Mouse (Mus musculus) hindbrain, embryonic 10.5 days (tissue): Measurements from ENCODE around the gene Tpst2. TPM values are rescaled to one million over a fixed set of nuclear protein-coding genes. Genes with fewer than 3 reads are reported as not detected.

Experiments
- DNase-seq: peaks from one replicate; pipeline ENCODE4 v3.0.0-alpha.2; 2017; ENCODE audit warnings: low spot score
- H3K27ac ChIP-seq: fragments of 300-500 bp; sonication (generic); 2 replicates; pipeline ENCODE4 v1.5.1; 2016; ENCODE audit warnings: mild to moderate bottlenecking, moderate library complexity
- H3K27me3 ChIP-seq: fragments of 300-500 bp; sonication (generic); 2 replicates; pipeline ENCODE4 v1.6.1; 2016; ENCODE audit warnings: mild to moderate bottlenecking; ENCODE audit not compliant: poor library complexity, insufficient read depth, severe bottlenecking
- H3K36me3 ChIP-seq: fragments of 300-500 bp; sonication (generic); 2 replicates; pipeline ENCODE4 v1.6.1; 2016; ENCODE audit warnings: mild to moderate bottlenecking, moderate library complexity
- H3K4me1 ChIP-seq: fragments of 300-500 bp; sonication (generic); replicated peaks from 2 replicates; pipeline ENCODE4 v1.6.1; 2016; ENCODE audit warnings: mild to moderate bottlenecking
- H3K4me3 ChIP-seq: fragments of 300-500 bp; sonication (generic); 2 replicates; pipeline ENCODE4 v1.5.1; 2016; ENCODE audit warnings: mild to moderate bottlenecking, moderate library complexity
- H3K9me3 ChIP-seq: fragments of 300-500 bp; sonication (generic); 2 replicates; pipeline ENCODE4 v1.6.1; 2016; ENCODE audit warnings: mild to moderate bottlenecking, moderate library complexity
- WGBS: fragments of 180-500 bp; shearing (Covaris S2); methylation state at CpG from one replicate; pipeline ENCODE4 v1.1.7; 2016; 5-methylcytosine and 5-hydroxymethylcytosine counted together
- polyA plus RNA-seq: library from polyadenylated mRNA; unstranded; fragments of >200 nt; fragmentation: Nextera tagmentation; extraction: Ambion mirVana; gene quantifications from 2 replicates; pipeline ENCODE4 v1.2.1, GENCODE M21; 2016

Gene Tpst2
- polyA plus RNA-seq: 37.2 and 40.9 TPM in 2 replicates

DNA sequence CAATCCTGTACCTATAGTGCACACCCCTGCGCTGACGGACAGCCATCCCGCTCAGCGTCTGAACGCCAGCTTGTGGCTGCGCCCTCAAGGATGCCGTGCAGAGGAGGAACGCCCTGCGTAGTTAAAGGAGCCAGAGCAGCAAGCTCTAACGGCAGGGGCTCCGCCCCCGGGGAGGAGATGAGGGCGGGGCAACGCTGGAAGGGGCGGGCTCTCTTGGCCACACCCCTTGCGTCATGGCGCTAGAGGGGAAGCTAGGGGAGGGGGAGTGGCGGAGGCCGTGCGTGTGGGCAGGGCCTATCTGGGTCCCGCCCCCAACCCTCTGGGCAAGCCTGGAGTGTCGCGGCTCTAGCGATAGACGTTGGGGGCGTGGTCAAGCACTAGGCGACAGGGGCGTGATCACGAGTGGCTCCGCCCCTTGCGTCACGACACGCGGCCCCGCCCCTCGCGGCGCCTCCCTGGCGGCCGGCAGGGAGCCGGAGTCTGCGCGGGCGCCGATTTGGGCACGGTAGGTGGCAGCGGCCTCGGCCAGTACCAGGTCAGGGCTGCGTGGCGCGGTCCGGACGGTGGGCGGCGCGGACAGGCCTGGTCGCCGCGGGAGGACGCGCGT, at the start of gene Tpst2:
TSS of gene Tpst2 (plus strand) at position 425 of the 607 bp plus-strand sequence.
- Histone ChIP-seq H3K27ac (peak within 1 kb of the TSS; percentile 90), H3K36me3 (no peaks in the 10 kb centered on the region), H3K9me3 (no peaks in the 10 kb centered on the region), H3K4me1 (peaks cover 82% of the 10 kb centered on the region), H3K4me3 (peak within 1 kb of the TSS; percentile 78), H3K27me3 (peaks cover 12% of the 10 kb centered on the region; the same call in 1 of the 2 replicates)
- DNase-seq: peak; percentile 100
- WGBS: under 1% methylated on average over 62 of the region's 62 CpGs

DNA sequence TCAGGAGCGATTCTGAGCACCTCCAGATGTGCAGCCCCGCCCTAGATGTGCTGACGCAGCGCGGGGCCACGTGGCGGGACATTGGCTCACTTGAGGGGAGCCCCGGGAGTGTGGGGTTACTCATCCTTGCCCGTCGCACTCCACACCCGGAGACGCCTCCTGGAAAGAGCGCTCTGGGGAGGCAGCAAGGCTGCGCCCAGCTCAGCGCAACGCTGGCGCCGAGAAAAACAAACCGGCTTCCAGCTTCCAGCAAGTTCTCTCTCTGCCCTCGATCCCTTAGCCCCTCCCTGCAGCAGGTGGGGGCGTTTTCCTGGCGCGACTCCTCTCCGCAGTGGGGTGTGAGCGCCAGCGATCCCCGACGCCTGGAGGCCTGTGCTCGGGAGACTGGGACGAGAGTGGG, 49.1 kb upstream of the Tpst2 start:
- Histone ChIP-seq H3K4me1 (peaks cover 78% of the 10 kb centered on the region), H3K27ac (peak overlapping the region; percentile 99), H3K27me3 (peaks cover 39% of the 10 kb centered on the region), H3K9me3 (no peaks in the 10 kb centered on the region), H3K36me3 (peaks cover 38% of the 10 kb centered on the region), H3K4me3 (peak overlapping the region; percentile 82)
- peak; percentile 53 for DNase-seq
- under 1% methylated on average over 30 of the region's 30 CpGs for WGBS

GRCm38 (mm10) chr5:112227898-112228239, 48.6 kb upstream of the Tpst2 start:
- Histone ChIP-seq H3K36me3 (peaks cover 33% of the 10 kb centered on the region), H3K4me3 (peak overlapping the region; percentile 82), H3K4me1 (peaks cover 73% of the 10 kb centered on the region), H3K27me3 (peaks cover 39% of the 10 kb centered on the region), H3K9me3 (no peaks in the 10 kb centered on the region), H3K27ac (peak overlapping the region; percentile 99)
- DNase-seq: no peak
- under 1% methylated on average over 13 of the region's 13 CpGs for WGBS

DNA sequence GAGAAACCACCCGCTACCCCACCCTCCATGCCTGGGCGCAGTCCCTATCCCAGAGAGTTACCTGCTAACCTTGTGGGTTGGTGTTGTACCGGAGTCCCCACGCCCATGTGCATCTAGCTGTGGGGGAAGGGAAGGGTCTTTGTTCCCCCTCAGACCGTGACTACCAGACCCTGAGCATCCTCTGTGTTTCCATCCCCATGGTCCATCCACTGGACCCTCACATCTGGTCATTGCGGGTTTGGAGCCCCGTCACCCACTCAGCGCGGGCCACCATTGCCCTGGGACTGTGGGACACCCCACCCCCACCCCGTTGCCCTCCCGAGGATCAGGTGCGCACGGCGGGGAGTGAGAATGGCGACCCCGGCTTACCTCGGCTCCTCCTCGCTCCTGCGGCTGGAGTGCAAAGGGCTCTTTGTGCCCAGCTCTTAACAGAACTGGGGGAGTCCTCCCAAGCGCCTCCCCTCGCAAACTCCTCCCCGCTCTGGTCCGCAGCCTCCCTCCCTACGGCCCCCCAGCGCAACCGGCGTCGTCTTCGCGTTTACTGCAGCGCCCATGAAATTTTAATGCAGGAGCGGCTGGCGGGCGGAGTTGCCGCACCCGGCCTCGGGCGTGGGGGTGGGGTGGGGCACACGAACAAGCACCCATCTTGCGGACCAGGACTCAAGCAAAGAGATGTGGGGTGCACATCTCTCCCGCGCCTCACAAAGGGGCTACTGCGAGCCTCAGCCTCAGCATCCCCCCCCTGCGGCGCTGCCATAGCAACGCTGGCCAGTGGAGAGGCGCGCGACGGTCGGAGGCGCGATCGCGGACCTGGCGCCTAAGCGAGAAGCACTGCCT, 48.0 kb upstream of the Tpst2 start:
- Histone ChIP-seq H3K4me1 (peaks cover 67% of the 10 kb centered on the region), H3K9me3 (no peaks in the 10 kb centered on the region), H3K4me3 (peak overlapping the region; percentile 82), H3K36me3 (peaks cover 27% of the 10 kb centered on the region), H3K27me3 (peaks cover 39% of the 10 kb centered on the region), H3K27ac (peak overlapping the region; percentile 99)
- DNase-seq: peak; percentile 87
- whole genome bisulfite sequencing: under 1% methylated on average over 57 of the region's 57 CpGs

DNA sequence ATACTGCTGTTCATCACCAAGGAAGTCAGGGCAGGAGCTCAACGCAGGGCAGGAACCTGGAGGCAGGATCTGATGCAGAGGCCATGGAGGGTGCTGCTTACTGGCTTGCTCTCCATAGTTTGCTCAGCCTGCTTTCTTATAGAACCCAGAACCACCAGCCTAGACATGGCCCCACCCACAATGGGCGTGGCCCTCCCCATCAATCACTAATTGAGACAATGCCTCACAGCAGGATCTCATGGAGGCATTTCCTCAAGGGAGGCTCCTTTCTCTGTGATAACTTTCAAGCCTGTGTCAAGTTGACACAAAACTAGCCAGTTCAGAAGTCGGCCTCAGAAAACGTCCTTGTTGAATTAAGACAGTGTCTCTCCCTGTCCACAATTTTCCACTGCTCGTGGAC, 40.7 kb upstream of the Tpst2 start:
- Histone ChIP-seq H3K36me3 (no peaks in the 10 kb centered on the region), H3K27me3 (peaks cover 7% of the 10 kb centered on the region; the same call in 1 of the 2 replicates), H3K4me3 (no peak overlapping the region), H3K27ac (peak overlapping the region; percentile 96), H3K9me3 (no peaks in the 10 kb centered on the region), H3K4me1 (peaks cover 69% of the 10 kb centered on the region)
- 63% methylated on average over 5 of the region's 5 CpGs for WGBS
- DNase-seq: no peak

DNA sequence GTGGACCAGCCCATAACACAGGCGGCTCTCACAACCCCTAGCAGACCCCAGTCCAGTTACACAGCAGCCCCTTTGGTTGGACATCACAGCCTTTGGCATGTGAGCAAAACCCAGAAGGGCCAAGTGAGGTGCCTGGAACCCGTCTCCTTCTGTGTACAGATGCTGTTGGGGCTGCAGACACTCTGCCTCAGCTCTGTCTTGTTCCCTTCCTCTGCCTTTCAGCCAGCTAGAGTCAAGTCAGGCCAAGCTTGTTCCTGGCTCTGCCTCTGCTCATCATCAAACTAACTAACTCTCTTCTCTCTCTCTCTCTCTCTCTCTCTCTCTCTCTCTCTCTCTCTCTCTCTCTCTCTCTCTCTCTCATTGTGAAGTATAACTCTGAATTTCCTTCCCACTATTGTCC, 39.9 kb upstream of the Tpst2 start:
- Histone ChIP-seq H3K4me3 (peak overlapping the region; percentile 40), H3K4me1 (peaks cover 71% of the 10 kb centered on the region), H3K27ac (peak overlapping the region; percentile 96), H3K36me3 (no peaks in the 10 kb centered on the region), H3K27me3 (peaks cover 7% of the 10 kb centered on the region; the same call in 1 of the 2 replicates), H3K9me3 (no peaks in the 10 kb centered on the region)
- DNase-seq: no peak
- WGBS: 60% methylated on average over 2 of the region's 2 CpGs

- Histone ChIP-seq H3K27ac (peak overlapping the region; percentile 96), H3K4me3 (peak overlapping the region; percentile 40), H3K4me1 (peaks cover 65% of the 10 kb centered on the region), H3K9me3 (no peaks in the 10 kb centered on the region), H3K36me3 (no peaks in the 10 kb centered on the region), H3K27me3 (peaks cover 7% of the 10 kb centered on the region; the same call in 1 of the 2 replicates)
- WGBS: 1% methylated on average over 16 of the region's 16 CpGs
- peak; percentile 93 for DNase-seq
These were observed 39.1 kb upstream of the Tpst2 start for GRCm38 (mm10) chr5:112237439-112237838.

GRCm38 (mm10) chr5:112237866-112238570, 38.5 kb upstream of the Tpst2 start:
- Histone ChIP-seq H3K9me3 (no peaks in the 10 kb centered on the region), H3K27me3 (peaks cover 7% of the 10 kb centered on the region; the same call in 1 of the 2 replicates), H3K4me3 (peak overlapping the region; percentile 40), H3K27ac (peak overlapping the region; percentile 96), H3K36me3 (no peaks in the 10 kb centered on the region), H3K4me1 (peaks cover 69% of the 10 kb centered on the region)
- no peak for DNase-seq
- 42% methylated on average over 9 of the region's 9 CpGs for WGBS

GRCm38 (mm10) chr5:112238781-112239482, 37.6 kb upstream of the Tpst2 start:
- WGBS: 58% methylated on average over 3 of the region's 3 CpGs
- H3K9me3 ChIP-seq: no peaks in the 10 kb centered on the region

GRCm38 (mm10) chr5:112240761-112241160, 35.7 kb upstream of the Tpst2 start:
- H3K27ac ChIP-seq: peak overlapping the region; percentile 96
- H3K4me1 ChIP-seq: peaks cover 74% of the 10 kb centered on the region
- H3K36me3 ChIP-seq: no peaks in the 10 kb centered on the region

More at GRCm38 (mm10) chr5:112238781-112239482, 37.6 kb upstream of the Tpst2 start:
- peak; percentile 65 for DNase-seq
- H3K4me1 ChIP-seq: peaks cover 72% of the 10 kb centered on the region
- peak overlapping the region; percentile 96 for H3K27ac ChIP-seq
- peaks cover 7% of the 10 kb centered on the region; the same call in 1 of the 2 replicates for H3K27me3 ChIP-seq
- H3K36me3 ChIP-seq: no peaks in the 10 kb centered on the region
- peak overlapping the region; percentile 18; the same call in 1 of the 2 replicates for H3K4me3 ChIP-seq

DNA sequence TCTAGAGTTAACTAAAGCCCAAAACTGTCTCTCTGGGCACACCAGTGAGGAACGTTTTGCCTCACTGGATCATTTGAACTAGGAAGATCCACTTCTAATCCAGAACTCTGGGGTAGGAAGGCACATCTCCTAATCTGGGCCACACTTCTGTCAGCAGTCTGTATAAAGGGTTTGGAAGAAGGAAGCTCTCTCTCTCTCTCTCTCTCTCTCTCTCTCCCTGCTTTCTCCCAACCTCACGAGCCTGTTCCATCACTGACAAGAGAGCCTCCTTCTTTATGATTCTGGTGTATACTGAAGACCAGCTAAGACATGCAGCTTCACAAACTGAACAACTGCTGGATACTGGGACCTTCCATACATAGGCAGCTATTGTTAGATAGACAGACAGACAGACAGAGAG, 34.6 kb upstream of the Tpst2 start:
- no peaks in the 10 kb centered on the region for H3K9me3 ChIP-seq
- peaks cover 68% of the 10 kb centered on the region for H3K4me1 ChIP-seq
- WGBS: 84% methylated on average over 2 of the region's 2 CpGs
- DNase-seq: no peak
- H3K36me3 ChIP-seq: no peaks in the 10 kb centered on the region
- 0 out of 2 replicates have a peak overlapping the region, but pooled peaks have one; percentile 4 for H3K27ac ChIP-seq
- no peak overlapping the region for H3K4me3 ChIP-seq
- peaks cover 7% of the 10 kb centered on the region; the same call in 1 of the 2 replicates for H3K27me3 ChIP-seq

More at GRCm38 (mm10) chr5:112240761-112241160, 35.7 kb upstream of the Tpst2 start:
- Histone ChIP-seq H3K4me3 (0 out of 2 replicates have a peak overlapping the region, but pooled peaks have one; percentile 18), H3K9me3 (no peaks in the 10 kb centered on the region), H3K27me3 (peaks cover 7% of the 10 kb centered on the region; the same call in 1 of the 2 replicates)
- whole genome bisulfite sequencing: 5% methylated on average over 10 of the region's 10 CpGs
- DNase-seq: peak; percentile 89

GRCm38 (mm10) chr5:112242361-112242778, 34.1 kb upstream of the Tpst2 start:
- peak overlapping the region; percentile 4; the same call in 1 of the 2 replicates for H3K27ac ChIP-seq

More at GRCm38 (mm10) chr5:112242361-112242778, 34.1 kb upstream of the Tpst2 start:
- DNase-seq: no peak
- H3K36me3 ChIP-seq: no peaks in the 10 kb centered on the region
- H3K9me3 ChIP-seq: no peaks in the 10 kb centered on the region
- peaks cover 68% of the 10 kb centered on the region for H3K4me1 ChIP-seq
- 76% methylated on average over 5 of the region's 5 CpGs for WGBS
- peaks cover 7% of the 10 kb centered on the region; the same call in 1 of the 2 replicates for H3K27me3 ChIP-seq
- no peak overlapping the region for H3K4me3 ChIP-seq
